Comparison of ENCODE assay signal across 10 mouse cellular contexts in the genomic region with DNA sequence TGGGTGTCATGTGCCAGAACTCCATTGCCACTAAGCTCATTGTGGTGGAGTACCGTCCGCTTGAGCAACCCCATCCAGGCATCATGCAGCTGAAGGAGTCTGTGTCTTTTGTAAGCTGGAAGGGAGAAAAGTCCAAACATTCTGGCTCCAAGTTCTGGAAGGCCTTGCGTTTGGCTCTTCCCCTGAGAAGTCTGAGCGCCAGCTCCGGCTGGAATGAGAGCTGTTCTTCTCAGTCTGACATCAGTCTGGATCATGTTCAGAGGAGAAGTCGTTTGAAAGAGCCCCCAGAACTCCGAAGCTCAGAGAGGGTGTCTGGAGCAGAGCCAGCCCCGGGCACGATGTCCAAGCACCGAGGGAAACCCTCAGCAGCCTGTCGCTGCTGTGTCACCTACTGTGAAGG.
DNase-seq lines count a peak whose midpoint lies in the region; ATAC-seq and TF ChIP-seq lines count a peak whose summit lies in the region.
"Had no signal": no experiment of that assay in that cellular context is flagged by ENCODE, and none has a peak within 500 bp of the region (broad histone marks: within the 10 kb centered on the region; RNA-seq: fewer than 3 reads in every experiment).

No protein-coding gene starts in this region.

- H3K27me3 ChIP-seq in cerebellum, adult 2 months (ENCODE audit: control insufficient read depth, insufficient read depth, low read length): no peaks in the 10 kb centered on the region
- no peaks in the 10 kb centered on the region for H3K27me3 ChIP-seq in lung, postnatal 0 days (replicated peaks; ENCODE audit: insufficient read depth, low read length)

- DNase-seq in left cerebral cortex, adult 11 months (ENCODE audit: low spot score): peak; percentile 12
- no peak for DNase-seq in left cerebral cortex, adult 18-20 months (ENCODE audit: low spot score in 2 of 2)
- DNase-seq in cerebellum, adult 2 months: peak; percentile 17 to 29
- peak; percentile 19 for DNase-seq in gastrocnemius, postnatal 10 days
- DNase-seq in lung, postnatal 0 days (ENCODE audit: low spot score): peak; percentile 28
- DNase-seq in adrenal gland, adult 2 months: no peak
- no peak for DNase-seq in adrenal gland, postnatal 4 days (ENCODE audit: low spot score in 2 of 2)
- no peak for DNase-seq in neural tube, embryonic 10.5 days (ENCODE audit: extremely low spot score, low spot score)

- no peak overlapping the region for H3K4me2 ChIP-seq in lung, postnatal 0 days (replicated peaks; ENCODE audit: low read depth, low read length)

- no peak for TF ChIP-seq CTCF in cerebellum, adult 2 months (IDR thresholded peaks at IDR 0.05; ENCODE audit: borderline replicate concordance, insufficient read depth, low read depth, low read length)
- TF ChIP-seq CTCF in lung, postnatal 0 days (IDR thresholded peaks at IDR 0.05): no peak

- H3K4me3 ChIP-seq in cerebellum, adult 2 months (replicated peaks; ENCODE audit: insufficient read depth, low read depth, low read length): no peak overlapping the region
- H3K4me3 ChIP-seq in lung, postnatal 0 days (ENCODE audit: low read depth, low read length): no peak overlapping the region
- H3K4me3 ChIP-seq: erythroblast, embryonic 14.5 days had no signal

- H3K4me1 ChIP-seq in cerebellum, adult 2 months (ENCODE audit: control insufficient read depth, insufficient read depth, low read length): no peaks in the 10 kb centered on the region
- H3K4me1 ChIP-seq in lung, postnatal 0 days (ENCODE audit: insufficient read depth, low read depth, low read length): no peaks in the 10 kb centered on the region

- 5% methylated on average over 11 of the region's 11 CpGs for WGBS in cerebellum, adult 2 months
- WGBS in lung, postnatal 0 days: 61% methylated on average over 11 of the region's 11 CpGs

- no peaks in the 10 kb centered on the region for H3K9me3 ChIP-seq in lung, postnatal 0 days (ENCODE audit: low read length)

- H3K36me3 ChIP-seq in lung, postnatal 0 days (ENCODE audit: insufficient read depth, low read length): no peaks in the 10 kb centered on the region

- no peak for TF ChIP-seq POLR2A in cerebellum, adult 2 months (IDR thresholded peaks at IDR 0.05; ENCODE audit: borderline replicate concordance, insufficient read depth, low read length)

- peak; percentile 32; the same call in 1 of the 2 replicates for ATAC-seq in lung, postnatal 0 days
- ATAC-seq: inflammation-experienced regulatory T-cells, adult 6 months had no signal

- no peak overlapping the region for H3K27ac ChIP-seq in cerebellum, adult 2 months (ENCODE audit: insufficient read depth, low read length)
- no peak overlapping the region for H3K27ac ChIP-seq in lung, postnatal 0 days (ENCODE audit: low read length)

- H3K9ac ChIP-seq in lung, postnatal 0 days (replicated peaks; ENCODE audit: low read depth): no peak overlapping the region

- TF ChIP-seq EP300 in lung, postnatal 0 days (IDR thresholded peaks at IDR 0.05): no peak

Comparison
In these comparisons a context has a peak if more than half of its experiments do, and no peak if none do; other contexts are left out.
1. DNase-seq: peak in left cerebral cortex, adult 11 months (single experiment), cerebellum, adult 2 months (2 of 2), gastrocnemius, postnatal 10 days (single experiment) and lung, postnatal 0 days (single experiment); none in left cerebral cortex, adult 18-20 months (0 of 2), adrenal gland, adult 2 months (single experiment), adrenal gland, postnatal 4 days (0 of 2) and neural tube, embryonic 10.5 days (single experiment).